Mouse (Mus musculus) limb, embryonic 15.5 days (tissue): Measurements from ENCODE around the gene Asz1. TPM values are rescaled to one million over a fixed set of nuclear protein-coding genes. Genes with fewer than 3 reads are reported as not detected.

ENCODE experiments used
- polyA plus RNA-seq: library from polyadenylated mRNA; unstranded; fragments of >200 nt; fragmentation: Nextera tagmentation; extraction: Ambion mirVana; gene quantifications from 2 replicates; pipeline ENCODE4 v1.2.1, GENCODE M21; 2015

Gene Asz1
- polyA plus RNA-seq, 1 experiment from 2014 or later, result not detected

Other genes with a start within 250 kb of the Asz1 start
- 7.1 TPM in 2 replicates for gene Wnt2, start 78.5 kb downstream of the Asz1 start, polyA plus RNA-seq
- gene Cftr, start 61.6 kb upstream of the Asz1 start, polyA plus RNA-seq, result 0.12 and 0.28 TPM in 2 replicates